Mouse (Mus musculus): ENCODE measurements around the gene Kcnma1. TPM values are rescaled to one million over a fixed set of nuclear protein-coding genes. Genes with fewer than 3 reads are reported as not detected.

Kcnma1 gene
- polyA plus RNA-seq, 1 experiment from 2014 or later, result 0.04 TPM

DNA sequence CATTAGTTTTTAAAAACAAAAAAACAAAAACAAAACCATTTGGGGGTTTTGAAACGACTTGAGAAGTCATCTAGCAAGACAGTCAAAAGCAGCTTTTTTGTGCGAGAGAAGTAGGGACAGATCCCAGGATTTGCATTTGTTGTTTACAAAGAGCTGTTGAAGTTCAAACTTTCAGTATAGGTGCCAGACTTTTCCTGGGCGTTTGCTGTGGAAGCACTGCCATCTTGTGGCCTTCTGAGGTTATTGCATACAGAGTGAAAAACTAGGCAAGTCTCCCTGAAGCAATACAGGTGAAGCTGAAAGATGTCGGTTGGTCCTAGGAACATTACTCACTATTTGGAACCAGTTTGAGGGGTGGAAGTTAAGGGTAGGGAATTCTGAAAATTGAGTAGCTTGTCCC is 484.6 kb downstream of the Kcnma1 start:
- H3K9me3 ChIP-seq (ENCODE audit: low read length), result no peaks in the 10 kb centered on the region
- DNase-seq (peak; percentile 49), ATAC-seq (no peak)
- H3K9ac ChIP-seq (replicated peaks), result no peak overlapping the region
- H3K27ac ChIP-seq (ENCODE audit: low read depth), result no peak overlapping the region
- no peaks in the 10 kb centered on the region for H3K4me1 ChIP-seq (ENCODE audit: insufficient read depth)
- no peak overlapping the region for H3K4me3 ChIP-seq (ENCODE audit: low read depth, low read length)
- H3K27me3 ChIP-seq (ENCODE audit: insufficient read depth, low read length), result no peaks in the 10 kb centered on the region
- WGBS (ENCODE audit: insufficient replicate concordance), result 7% methylated on average over 4 of the region's 4 CpGs
- no peak overlapping the region for H3K4me2 ChIP-seq (ENCODE audit: low read depth, low read length)
- no peaks in the 10 kb centered on the region for H3K36me3 ChIP-seq (replicated peaks; ENCODE audit: insufficient read depth, low read length)
- TF ChIP-seq EP300 (IDR thresholded peaks at IDR 0.05; ENCODE audit: low read depth) (no peak), CTCF (IDR thresholded peaks at IDR 0.05; ENCODE audit: low read depth) (peak; percentile 86)

DNA sequence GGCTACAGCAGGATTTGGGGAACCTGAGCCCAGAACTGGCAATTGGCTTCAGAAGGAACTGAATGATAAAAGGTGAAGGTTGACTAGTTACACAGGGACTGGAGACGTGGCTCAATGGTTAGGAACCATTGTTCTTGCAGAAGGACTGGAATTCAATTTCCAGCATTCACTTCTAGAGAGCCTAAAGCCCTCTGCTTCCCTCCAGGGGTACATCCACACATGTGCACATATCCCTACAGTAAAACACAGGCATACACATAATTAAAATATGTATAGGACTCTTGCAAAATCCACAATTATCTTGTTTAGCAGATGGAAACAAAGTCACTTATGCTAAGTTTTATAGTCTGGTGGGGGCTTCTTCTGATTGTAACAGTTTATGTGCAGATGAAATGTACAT is 485.1 kb downstream of the Kcnma1 start:
- Histone ChIP-seq H3K4me1 (ENCODE audit: insufficient read depth) (no peaks in the 10 kb centered on the region), H3K36me3 (replicated peaks; ENCODE audit: insufficient read depth, low read length) (no peaks in the 10 kb centered on the region), H3K4me3 (ENCODE audit: low read depth, low read length) (no peak overlapping the region), H3K9ac (replicated peaks) (no peak overlapping the region), H3K9me3 (ENCODE audit: low read length) (no peaks in the 10 kb centered on the region), H3K27me3 (ENCODE audit: insufficient read depth, low read length) (no peaks in the 10 kb centered on the region), H3K4me2 (ENCODE audit: low read depth, low read length) (no peak overlapping the region), H3K27ac (ENCODE audit: low read depth) (no peak overlapping the region)
- DNase-seq, result no peak
- no peak for TF ChIP-seq EP300 (IDR thresholded peaks at IDR 0.05; ENCODE audit: low read depth)
- TF ChIP-seq CTCF (IDR thresholded peaks at IDR 0.05; ENCODE audit: low read depth), result 0 out of 2 replicates have a peak, but pooled peaks have one; percentile 3
- ATAC-seq, result no peak
- 78% methylated on average over 1 of the region's 1 CpGs for WGBS (ENCODE audit: insufficient replicate concordance)

DNA sequence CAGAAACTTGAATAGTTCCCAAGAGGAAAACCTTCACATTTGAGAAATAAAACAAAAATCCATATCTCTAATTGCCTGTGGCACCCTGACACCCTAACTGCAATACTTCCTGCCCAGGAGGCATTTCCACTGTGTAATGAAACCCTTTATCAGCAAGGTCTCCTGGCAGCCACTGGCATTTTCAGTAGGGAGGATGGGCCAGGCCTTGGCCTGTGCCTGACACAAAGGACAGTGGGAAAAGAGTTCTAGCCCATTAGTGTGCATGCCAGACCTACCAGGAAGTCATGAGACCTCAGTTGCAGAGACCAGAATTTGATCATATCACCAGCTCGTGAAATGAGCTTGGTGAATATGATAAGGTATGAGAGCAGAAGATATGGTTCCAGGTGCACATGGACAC is 488.4 kb downstream of the Kcnma1 start:
- ATAC-seq (no peak), DNase-seq (no peak)
- Histone ChIP-seq H3K9me3 (ENCODE audit: low read length) (no peaks in the 10 kb centered on the region), H3K4me2 (ENCODE audit: low read depth, low read length) (no peak overlapping the region), H3K27me3 (ENCODE audit: insufficient read depth, low read length) (no peaks in the 10 kb centered on the region), H3K27ac (ENCODE audit: low read depth) (no peak overlapping the region), H3K4me1 (ENCODE audit: insufficient read depth) (no peaks in the 10 kb centered on the region), H3K36me3 (replicated peaks; ENCODE audit: insufficient read depth, low read length) (no peaks in the 10 kb centered on the region), H3K9ac (replicated peaks) (no peak overlapping the region), H3K4me3 (ENCODE audit: low read depth, low read length) (no peak overlapping the region)
- no peak for TF ChIP-seq CTCF (IDR thresholded peaks at IDR 0.05; ENCODE audit: low read depth)
- TF ChIP-seq EP300 (IDR thresholded peaks at IDR 0.05; ENCODE audit: low read depth), result no peak
- 62% methylated on average over 1 of the region's 1 CpGs for WGBS (ENCODE audit: insufficient replicate concordance)

DNA sequence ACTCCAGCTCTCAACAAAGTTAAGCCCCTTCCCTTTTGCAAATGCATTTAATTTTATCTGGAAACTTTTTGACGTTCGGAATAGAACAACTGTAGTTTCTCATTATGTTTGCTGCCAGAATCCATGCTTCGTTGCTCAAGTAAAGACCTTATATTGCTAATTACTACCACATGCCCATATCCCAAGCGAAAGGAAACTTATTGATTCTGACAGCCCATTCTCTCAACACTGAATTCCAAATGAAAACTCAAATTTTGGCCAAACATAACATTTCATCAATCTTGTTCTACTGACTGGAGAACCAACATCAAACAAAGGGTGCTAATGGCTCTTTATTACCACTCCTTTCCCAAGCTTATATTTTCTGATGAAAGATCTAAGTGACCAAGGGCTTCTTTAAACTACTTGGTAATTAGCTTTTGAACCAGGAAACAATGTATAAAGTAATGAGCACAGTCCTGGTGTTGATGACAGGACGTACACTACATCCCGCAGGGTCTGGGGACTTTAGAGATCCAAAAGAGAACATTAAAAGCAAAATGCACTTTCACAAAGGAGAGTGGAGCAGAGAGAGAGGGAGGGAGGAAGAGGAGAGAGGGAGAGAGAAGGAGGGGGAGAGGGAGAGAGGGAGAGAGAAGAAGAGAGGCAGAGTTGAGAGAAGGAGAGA is 490.3 kb downstream of the Kcnma1 start:
- Histone ChIP-seq H3K4me3 (ENCODE audit: low read depth, low read length) (no peak overlapping the region), H3K9ac (replicated peaks) (no peak overlapping the region), H3K27me3 (ENCODE audit: insufficient read depth, low read length) (no peaks in the 10 kb centered on the region), H3K4me2 (ENCODE audit: low read depth, low read length) (no peak overlapping the region), H3K4me1 (ENCODE audit: insufficient read depth) (no peaks in the 10 kb centered on the region), H3K27ac (ENCODE audit: low read depth) (no peak overlapping the region), H3K9me3 (ENCODE audit: low read length) (no peaks in the 10 kb centered on the region), H3K36me3 (replicated peaks; ENCODE audit: insufficient read depth, low read length) (no peaks in the 10 kb centered on the region)
- WGBS (ENCODE audit: insufficient replicate concordance), result 78% methylated on average over 6 of the region's 6 CpGs
- TF ChIP-seq CTCF (IDR thresholded peaks at IDR 0.05; ENCODE audit: low read depth) (no peak), EP300 (IDR thresholded peaks at IDR 0.05; ENCODE audit: low read depth) (no peak)
- DNase-seq, result no peak
- ATAC-seq, result no peak

DNA sequence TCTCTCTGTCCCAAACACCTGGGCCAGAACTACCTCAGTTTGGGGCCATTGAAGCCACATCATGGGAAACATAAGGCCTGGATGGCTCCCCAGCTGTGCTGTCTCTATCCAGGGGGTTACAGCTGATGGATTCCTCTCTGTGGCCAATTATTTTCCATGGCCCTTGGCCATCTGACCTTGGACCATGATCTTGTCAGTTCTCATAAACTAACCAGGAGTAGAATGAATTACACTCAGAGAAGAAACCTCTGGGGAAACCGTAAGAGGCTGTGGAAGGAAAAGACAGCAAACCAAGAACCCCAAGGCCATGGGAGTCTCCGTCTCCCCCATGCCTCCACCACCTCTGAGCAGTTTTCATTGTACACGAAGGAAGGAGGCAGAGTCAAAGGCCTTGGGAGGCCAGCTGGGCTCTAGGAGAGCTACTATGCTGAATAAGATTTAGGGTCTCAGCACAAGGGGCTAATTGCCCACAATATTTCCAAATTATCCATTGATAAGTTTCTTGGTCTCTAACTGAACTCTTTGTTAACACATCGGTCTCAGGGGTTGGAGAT is 491.6 kb downstream of the Kcnma1 start:
- H3K36me3 ChIP-seq (replicated peaks; ENCODE audit: insufficient read depth, low read length), result no peaks in the 10 kb centered on the region
- H3K4me2 ChIP-seq (ENCODE audit: low read depth, low read length), result no peak overlapping the region
- H3K27ac ChIP-seq (ENCODE audit: low read depth), result no peak overlapping the region
- no peaks in the 10 kb centered on the region for H3K4me1 ChIP-seq (ENCODE audit: insufficient read depth)
- WGBS (ENCODE audit: insufficient replicate concordance), result 71% methylated on average over 4 of the region's 4 CpGs
- no peaks in the 10 kb centered on the region for H3K9me3 ChIP-seq (ENCODE audit: low read length)
- H3K9ac ChIP-seq (replicated peaks), result no peak overlapping the region
- DNase-seq (no peak), ATAC-seq (no peak)
- TF ChIP-seq CTCF (IDR thresholded peaks at IDR 0.05; ENCODE audit: low read depth) (no peak), EP300 (IDR thresholded peaks at IDR 0.05; ENCODE audit: low read depth) (no peak)
- H3K4me3 ChIP-seq (ENCODE audit: low read depth, low read length), result no peak overlapping the region
- H3K27me3 ChIP-seq (ENCODE audit: insufficient read depth, low read length), result no peaks in the 10 kb centered on the region

DNA sequence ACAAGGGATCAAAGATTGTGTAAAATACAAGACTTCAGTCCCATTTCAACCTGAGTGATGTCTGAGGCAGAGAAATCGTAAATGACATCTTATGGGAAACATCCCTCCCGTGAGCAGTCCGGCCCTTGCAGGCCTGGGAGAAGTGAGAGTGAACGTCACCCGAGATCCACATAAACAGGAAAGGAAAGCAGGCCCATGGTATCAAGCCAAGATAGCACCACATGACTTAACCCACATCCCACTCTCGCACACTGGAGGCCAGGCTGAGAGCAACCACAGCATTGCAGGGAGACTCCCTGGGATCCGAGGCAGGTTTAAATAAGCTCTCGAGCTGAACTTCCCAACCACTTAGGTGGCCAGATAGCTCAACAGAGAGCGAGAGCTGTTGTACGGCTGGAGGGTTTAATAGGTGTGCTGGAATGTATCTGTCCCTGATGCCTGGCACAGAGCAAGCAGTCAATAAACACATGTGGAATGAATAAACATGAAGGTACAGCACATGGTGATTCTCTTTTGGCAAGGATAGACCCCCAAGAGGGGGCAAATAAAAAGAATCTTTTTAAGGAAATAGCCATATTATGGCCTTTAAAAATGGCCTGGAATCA is 493.1 kb downstream of the Kcnma1 start:
- WGBS (ENCODE audit: insufficient replicate concordance), result 61% methylated on average over 10 of the region's 10 CpGs

More for the DNA sequence above, 493.1 kb downstream of the Kcnma1 start:
- H3K4me2 ChIP-seq (ENCODE audit: low read depth, low read length), result no peak overlapping the region
- H3K27me3 ChIP-seq (ENCODE audit: insufficient read depth, low read length), result no peaks in the 10 kb centered on the region
- H3K4me1 ChIP-seq (ENCODE audit: insufficient read depth), result no peaks in the 10 kb centered on the region
- no peak for DNase-seq
- ATAC-seq, result no peak
- no peak overlapping the region for H3K4me3 ChIP-seq (ENCODE audit: low read depth, low read length)
- no peak overlapping the region for H3K27ac ChIP-seq (ENCODE audit: low read depth)
- TF ChIP-seq EP300 (IDR thresholded peaks at IDR 0.05; ENCODE audit: low read depth) (no peak), CTCF (IDR thresholded peaks at IDR 0.05; ENCODE audit: low read depth) (no peak)
- no peak overlapping the region for H3K9ac ChIP-seq (replicated peaks)
- H3K36me3 ChIP-seq (replicated peaks; ENCODE audit: insufficient read depth, low read length), result no peaks in the 10 kb centered on the region
- H3K9me3 ChIP-seq (ENCODE audit: low read length), result no peaks in the 10 kb centered on the region
